Mouse (Mus musculus) kidney, adult 18-20 months (tissue): ENCODE results near the gene Fads6.

Source experiments
- DNase-seq: peaks from one replicate; pipeline ENCODE4 v3.0.0; 2021

Gene Fads6

DNA sequence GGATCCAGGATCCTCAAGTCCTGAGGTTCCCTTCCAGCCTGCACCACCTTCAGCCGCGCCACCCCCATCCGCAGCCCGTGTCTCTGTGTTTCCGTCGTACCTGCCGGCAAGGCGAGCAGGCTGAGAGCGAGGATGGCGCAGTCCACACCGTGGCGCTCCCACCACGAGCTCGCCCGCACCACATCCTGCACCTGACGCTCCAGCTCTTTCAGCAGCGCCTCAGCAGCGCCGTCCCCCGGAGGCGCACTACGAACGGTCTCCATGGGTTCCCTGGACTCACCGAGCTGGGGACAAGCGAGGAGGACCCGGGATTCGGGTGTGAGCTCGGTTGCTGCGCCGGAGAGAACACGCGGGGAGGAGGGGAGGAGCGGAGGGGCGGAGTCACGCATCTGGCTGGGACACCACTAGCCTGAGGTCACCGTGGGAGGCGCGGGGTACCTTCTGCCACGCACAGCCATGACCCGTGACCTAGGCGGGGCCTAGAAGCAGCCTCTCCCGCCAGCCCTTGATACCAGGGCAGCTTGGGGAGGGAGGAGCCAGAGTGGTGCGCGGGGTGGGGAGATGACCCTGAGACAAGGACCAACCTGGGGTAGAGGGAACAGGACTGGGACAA lies at the start of gene Fads6:
Gene Fads6, minus strand, starts transcription at position 450 of the 613 bp plus-strand sequence.
- peak; percentile 76 for DNase-seq

DNA sequence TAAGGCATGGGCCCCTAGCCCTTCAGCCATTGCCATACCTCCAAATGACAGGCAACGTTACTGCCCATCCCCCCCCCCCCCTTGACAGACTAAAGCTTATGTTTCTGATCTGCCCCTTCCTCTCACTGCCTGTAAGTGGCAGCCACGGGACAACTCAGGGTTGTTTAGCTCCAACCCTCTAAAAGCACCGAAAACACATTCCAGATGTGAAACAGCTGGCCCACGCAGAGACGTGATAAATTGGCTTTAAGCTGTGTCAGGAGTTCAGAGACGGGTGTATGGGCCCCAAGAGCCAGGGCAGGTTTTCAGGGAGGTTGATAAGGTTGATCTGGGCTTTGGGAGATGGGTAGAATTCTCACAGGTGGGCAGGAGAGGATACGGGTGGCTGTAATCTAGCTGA lies 48.1 kb upstream of the Fads6 start:
- no peak for DNase-seq

DNA sequence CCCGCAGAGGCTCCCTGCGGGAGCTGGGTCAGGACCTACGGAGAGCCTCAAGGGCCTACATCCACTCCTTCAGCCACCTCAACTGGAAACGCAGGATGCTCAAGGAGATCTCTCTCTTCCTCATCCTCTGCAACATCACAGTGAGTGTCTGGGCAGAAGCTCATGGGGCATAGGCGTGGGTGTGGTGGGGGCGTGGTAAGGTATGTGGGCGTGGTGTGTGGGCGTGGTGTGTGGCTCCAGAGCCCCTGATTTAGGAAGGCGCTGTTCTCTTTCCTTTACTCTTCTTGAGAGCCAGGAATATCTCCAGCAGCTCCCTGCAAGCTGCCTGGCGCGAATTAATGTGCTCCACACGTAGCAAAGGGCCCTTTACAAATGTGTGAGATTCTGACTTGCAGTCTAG lies 47.5 kb upstream of the Fads6 start:
- DNase-seq, result no peak

DNA sequence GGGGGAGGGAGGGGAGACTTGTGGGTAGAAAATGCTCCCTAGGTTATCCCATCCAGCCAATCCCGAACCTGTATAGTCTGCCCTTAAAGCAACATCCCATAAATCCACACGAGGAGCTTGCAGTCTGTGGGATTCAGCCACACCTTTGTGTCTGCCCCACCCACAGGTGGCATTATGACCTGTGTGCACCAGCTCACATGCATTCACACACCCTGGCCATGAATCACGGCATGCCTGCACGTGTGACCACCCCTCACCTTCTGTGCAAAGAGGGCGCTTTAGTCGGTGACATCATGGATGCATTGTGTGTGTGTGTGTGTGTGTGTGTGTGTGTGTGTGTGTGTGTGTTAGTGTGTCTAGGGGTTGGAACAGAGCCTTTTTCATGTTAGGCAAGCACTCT lies 44.4 kb upstream of the Fads6 start:
- no peak for DNase-seq

DNA sequence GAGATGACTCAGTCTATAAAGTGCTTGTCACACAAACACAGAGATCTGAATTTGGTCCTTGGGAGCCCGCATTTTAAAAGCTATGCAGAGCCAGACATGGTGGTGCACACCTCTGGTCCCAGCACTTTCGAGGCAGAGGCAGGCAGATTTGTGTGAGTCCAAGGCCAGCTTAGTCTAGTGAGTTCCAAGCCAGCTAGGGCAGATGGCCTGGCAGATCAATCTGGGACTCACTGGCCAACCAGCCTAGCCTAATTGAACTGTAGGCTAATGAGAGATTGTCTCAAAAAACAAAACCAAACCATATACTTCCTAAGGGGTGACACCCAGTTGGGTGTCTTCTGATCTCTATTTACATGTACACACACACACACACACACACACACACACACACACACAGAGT lies 43.8 kb upstream of the Fads6 start:
- DNase-seq, result no peak

DNA sequence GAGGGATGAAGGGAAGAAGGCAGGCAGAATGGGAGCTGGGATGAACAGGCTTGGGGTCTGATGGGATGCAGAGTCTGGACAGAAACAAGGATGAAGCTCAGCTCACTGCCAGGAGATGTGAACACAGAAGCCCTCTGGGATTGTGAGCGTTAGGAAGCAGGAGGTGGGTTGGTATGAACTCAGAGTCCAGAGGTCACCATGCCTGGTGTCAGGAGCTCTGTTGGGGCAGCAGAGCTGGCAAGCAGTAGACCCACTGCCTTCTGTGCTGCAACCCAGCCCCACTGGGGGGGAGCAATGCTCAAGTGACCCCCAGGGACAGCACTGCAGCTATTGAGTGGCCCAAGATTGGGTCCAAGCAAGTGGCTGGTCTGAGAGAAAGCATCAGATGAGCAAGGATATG lies 40.4 kb upstream of the Fads6 start:
- DNase-seq, result no peak

DNA sequence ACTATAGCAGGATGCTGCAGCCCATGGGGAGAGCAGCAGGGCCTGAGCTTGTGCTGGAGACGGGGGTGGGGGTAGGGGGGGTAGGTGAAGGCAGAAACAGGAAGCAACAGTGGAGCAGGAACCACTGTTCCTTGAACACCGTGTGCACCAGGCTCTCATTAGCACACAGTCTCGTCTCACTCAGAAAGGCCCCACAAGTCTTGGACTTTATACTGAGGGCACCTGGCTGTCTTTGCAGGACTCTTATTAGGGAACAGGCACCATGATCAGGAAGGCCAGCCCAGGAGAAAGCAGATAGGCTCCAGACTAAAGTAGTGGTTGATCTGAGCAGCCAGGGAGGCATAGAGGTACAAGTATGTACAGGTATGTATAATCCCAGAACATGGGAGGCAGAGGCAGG lies 39.9 kb upstream of the Fads6 start:
- no peak for DNase-seq

DNA sequence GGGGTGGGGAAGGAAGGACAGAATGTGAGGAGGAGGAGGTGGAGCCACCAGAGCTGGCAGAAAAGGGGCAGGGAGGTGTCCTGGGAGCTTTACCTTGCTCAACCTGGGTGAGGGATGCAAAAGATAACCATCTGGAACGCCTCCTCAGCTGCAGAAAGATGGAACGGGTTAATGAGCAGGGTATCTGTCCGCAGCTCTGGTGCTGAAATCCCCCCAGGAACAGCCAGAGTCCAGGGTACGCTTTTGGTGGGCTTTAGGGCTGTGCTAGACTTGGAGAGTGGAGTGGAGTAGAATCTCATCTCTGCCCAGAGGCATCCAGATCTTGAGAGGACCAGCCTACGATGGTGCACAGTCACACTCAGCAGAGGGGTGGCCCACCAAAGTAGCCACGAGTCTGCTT lies 38.7 kb upstream of the Fads6 start:
- DNase-seq, result no peak

DNA sequence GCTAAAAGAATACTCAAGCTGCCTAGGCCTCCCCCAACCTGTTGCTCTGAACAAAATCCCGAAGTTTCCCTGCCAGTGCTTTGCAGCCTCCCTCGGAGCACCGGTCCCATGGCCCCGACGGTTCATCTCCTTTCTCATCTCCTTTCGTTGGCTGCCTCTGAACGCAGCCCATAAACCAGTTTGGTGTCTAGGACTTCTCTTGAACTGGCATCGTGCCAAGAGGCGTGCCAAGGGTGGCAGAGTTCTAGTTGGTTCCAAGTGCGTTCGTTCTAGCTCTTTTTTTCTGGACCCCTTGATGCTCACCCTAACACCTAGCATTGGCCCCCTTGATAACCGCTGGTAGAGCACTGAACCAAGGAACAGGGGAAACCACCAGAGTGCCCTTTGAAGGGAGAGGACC lies 37.8 kb upstream of the Fads6 start:
- peak; percentile 42 for DNase-seq

DNA sequence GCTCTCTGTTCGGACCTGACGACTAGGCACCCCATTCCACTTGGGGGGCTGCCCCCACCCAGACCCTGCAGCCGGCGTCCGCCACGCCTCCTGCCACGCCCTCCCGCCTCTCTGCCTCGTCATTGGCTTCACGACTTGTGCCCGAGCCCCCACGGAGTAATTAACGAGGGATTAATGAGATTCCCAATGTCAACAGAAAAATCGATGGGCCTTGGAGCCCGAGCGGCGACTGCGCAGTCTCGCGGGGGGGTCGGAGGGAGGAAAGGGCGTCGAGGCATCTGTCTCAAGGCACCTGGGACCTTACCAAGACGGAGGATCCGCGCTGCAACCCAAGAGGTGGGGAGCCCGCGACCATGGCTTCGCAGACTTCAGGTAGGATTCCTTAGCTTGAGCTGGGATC lies 37.1 kb upstream of the Fads6 start, which contains the start of gene Otop3:
Gene Otop3, plus strand, starts transcription at position 201 of the 400 bp plus-strand sequence.
- DNase-seq, result no peak

DNA sequence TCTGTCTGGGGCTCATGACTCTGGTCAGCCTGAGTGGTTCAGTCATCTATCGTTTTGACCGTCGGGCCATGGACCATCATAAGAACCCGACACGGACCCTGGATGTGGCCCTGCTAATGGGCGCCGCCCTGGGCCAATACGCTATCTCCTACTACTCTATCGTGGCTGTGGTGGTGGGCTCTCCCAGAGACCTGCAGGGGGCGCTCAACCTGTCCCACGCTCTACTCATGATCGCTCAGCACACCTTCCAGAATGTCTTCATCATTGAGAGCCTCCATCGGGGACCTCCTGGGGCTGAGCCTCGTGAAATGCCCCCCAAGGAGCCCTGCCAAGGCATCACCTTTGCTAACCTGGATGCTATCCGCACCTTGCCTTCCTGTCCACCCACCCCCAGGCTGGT lies 31.9 kb upstream of the Fads6 start:
- DNase-seq, result no peak

DNA sequence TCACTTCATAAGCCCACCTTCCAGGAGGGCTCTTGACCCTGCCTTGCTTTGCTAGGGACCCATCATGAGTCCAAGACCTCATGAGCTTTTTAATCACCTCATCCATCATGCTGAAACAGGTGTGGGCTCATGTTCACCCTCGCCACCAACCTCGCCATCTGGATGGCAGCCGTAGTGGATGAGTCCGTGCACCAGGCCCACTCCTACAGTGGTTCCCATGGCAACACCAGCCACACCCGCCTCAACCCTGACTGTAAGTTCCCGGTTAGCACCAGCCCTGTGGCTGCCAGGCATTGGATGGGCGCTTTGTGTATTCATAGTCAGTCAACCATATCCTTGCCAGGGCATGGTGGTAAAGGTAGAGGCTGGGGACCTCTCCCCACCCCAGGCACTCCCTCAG lies 29.3 kb upstream of the Fads6 start:
- DNase-seq, result no peak

DNA sequence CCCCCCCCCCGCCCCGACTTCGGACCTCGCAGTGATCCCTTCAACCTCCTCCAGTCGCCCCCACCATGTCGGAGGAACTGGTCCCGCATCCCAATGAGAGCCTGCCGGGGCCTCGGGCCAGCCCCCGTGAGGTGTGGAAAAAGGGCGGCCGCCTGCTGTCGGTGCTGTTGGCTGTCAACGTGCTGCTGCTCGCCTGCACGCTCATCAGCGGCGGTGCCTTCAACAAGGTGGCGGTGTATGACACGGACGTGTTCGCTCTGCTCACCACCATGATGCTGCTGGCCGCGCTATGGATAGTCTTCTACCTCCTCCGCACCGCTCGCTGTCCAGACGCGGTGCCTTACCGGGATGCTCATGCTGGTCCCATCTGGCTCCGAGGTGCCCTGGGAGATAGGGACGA lies 25.9 kb upstream of the Fads6 start:
- DNase-seq, result no peak

DNA sequence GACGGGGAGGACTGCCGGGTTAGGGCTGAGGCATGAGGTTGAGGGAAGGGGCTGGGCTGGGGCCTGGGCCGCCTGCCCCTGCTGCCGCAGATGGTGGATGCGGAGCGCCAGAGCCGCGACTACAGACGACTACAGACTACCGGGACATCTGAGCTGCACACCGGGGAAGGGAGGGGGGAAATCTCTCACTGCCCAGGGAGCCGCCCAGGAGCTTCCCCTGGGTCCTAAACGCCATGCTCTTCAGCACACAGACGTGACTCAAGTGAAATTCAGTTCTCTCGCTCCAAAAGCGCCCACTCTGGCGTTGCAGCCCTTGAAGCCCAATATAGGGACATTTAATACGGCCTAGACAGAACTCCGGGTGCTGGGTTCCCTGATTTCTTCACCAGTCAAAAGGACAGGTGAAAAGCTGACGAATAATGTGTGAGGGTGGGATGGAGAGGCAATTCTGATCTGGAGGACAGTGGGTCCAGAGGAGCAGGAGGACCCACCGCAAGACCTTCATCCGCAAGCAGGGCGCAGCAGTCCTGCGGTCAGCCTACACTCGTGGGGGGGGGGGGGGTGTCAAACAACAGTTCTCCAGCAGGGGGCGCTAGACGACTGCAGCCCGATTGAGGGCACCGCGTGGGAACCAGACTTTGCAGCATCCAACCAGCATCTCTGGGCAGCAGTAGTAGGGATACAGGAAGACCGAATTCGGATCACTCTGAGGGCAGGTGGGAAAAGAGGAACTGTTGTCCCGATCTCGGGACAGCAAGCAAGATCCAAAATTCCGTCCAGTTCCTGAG lies 24.6 kb upstream of the Fads6 start, which contains the start of gene Ush1g:
Gene Ush1g, minus strand, starts transcription at position 136 of the 788 bp plus-strand sequence.
- DNase-seq, result peak; percentile 53

DNA sequence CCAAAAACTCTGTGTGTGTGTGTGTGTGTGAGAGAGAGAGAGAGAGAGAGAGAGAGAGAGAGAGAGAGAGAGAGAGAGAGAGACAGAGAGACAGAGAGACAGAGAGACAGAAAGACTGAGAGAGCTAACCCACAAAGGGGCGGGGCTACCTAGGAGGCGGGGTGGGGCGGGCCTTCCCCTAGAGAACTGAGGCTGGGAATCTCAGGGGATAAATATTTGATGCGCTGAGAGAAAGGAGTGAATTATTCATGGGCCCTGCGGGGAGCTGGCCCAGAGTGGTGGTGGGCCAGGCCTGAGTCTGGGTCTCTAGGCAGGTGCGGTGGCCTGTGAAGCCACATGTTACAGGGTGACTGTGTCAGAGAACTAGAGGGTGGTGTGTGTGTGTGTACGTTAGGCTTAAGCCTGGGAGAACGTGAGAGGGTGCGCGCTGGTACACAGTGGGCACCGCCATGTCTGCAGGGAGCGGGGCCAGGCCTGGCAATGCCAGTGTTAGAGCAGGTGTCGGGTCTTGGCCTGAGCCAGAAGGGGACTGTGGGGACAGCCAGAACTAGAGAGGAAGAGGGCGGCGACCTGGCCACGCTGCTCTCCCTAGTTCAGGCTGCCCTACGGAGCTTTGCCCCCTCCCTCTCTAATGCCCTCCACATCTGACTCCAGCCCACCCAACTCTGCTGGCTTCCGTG lies 22.4 kb upstream of the Fads6 start:
- no peak for DNase-seq

DNA sequence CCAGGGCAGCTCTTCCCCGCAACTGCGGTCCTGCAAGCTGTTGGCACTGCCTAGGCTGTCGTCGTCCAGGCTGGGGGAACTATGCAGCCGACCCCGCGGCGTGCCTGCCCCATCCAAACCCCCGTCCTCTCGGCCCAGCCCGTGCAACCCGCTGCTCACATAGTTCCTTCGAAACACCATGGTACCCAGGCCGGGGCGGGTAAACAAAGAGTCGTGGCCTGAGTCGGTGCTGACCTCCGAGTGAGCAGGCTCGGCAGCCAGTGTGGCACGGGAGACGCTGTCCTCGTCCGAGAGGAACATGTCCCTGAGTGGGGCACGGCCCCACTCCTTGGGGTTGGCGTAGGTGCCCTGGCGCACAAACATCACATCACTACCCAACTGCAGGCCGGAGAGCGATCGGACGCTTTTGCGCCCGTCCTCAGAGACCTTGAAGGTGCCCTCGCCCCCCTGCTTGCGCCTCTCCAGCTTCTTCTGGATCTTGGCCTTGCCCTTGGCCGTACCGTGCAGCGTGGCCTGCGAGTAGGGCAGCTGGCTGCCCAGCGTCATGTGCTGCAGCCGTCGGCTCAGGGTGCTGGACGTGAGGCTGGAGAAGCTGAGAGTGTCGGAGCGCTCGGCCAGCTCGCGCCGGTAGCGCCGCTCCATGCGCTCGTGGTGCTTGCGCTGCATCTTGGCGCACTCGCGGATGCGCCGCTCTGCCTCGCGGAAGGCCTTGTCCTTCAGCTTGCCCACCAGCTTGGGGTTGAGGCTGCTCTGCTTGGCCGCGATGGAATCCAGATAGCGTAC lies 21.0 kb upstream of the Fads6 start:
- no peak for DNase-seq

DNA sequence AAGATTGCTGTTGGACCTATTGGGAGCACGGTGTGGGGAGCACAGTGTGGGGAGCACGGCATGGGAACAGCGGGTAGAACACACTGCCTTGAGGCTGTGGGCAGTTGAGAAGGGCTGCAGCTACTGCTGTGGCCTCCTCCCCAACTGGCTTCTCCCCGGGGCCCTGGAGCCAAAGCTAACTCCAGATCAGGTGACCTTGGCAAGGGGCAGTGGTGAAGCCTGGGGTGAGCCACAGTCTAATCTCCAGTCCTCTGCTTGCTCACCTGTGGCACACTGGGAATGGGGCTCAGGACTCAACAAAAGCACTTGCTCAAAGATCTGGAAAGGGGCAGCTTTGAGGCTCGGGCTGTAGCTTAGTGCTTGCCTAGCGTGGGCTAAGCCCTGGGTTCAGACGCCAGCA lies 19.7 kb upstream of the Fads6 start:
- DNase-seq, result no peak

DNA sequence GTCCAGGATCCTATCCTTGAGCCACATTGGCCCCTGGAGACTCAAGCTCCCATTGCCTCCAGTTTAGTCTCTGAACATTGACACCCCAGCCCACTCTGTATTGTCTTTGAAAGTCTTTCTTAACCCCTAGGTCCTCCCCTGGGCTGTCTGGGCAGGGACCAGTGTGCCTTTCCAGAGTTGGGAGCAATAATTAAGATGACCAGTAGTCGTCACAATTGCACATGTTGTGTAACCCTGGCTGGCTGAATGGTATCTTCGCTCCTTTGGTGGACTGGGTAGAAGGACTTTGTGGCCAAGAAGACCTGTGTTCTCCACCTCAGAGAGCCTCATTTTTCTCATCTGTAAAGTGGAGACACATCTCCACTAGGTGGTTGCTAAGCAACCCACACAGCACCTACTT lies 16.8 kb upstream of the Fads6 start:
- no peak for DNase-seq

DNA sequence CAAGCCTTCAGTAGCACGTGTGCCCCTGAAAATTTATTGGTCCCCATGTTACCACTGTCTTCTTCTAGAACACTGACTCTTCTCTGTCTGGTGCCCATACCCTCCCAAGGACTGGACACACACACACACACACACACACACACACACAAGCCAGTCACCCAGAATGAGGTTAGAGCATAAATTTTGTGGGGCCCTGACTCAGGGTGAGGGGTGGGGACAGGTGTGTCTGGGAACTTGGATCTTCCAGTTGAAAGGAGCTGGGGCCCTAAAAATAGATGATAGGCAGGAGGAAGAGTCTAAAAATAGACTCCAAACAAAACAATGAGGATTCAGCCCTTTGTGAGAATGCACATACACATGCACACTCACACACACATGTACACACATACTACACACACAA lies 11.3 kb upstream of the Fads6 start:
- no peak for DNase-seq

DNA sequence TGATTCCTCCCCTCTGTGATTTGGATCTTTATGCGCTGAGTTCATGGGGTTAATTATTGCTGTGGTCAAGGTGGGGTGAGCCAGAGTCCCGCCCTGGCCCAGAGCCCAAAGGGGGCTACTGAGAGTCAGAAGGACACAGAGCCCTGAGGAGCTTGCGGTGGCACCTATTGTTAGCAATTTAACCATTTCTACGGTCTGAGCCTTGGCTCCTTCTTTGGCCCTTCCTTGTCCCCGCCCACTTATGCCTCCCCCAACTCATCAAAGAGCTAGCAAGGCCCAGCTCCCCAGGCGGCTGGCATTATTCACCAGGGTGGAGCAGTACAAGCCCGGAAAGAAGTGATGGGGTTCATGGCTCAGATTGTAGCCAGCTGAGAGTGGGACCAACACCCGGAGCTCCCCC lies 9.4 kb upstream of the Fads6 start, which contains the start of gene Otop2:
Gene Otop2, plus strand, starts transcription at position 301 of the 400 bp plus-strand sequence.
- no peak for DNase-seq

DNA sequence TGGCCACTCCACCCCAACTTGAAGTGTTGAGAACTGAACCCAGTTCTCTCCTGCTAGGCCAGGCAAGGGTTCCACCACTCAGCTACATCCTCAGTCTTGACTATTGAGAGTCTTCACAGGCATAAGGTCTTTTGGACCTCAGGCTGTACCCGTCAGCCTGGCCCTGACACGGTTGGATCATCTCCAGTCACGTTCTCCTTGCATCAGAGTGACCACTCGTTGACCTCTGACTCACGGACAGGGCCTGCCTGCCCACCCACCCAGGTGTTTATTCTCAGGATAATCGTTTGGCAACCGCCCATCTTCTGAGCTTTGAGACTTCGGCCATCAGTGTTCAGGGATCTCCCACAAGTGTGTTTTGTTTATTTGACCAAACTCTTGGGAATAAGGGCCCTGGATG lies 5.7 kb upstream of the Fads6 start:
- DNase-seq, result no peak

DNA sequence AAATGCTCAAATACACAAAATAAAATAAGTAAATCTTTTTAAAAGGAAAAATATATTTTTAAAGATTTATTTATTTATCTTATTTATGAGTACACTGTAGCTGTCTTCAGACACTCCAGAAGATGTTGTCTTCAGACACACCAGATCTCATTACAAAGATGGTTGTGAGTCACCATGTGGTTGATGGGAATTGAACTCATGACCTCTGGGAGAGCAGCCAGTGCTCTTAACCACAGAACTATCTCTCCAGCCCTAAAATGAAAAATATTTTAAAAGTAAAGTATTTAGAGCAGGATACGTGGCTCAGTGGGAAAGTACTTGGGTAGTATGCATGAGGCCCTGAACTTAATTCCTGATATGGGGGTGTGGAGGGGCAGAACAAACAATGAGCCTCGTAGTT lies 3.9 kb upstream of the Fads6 start:
- DNase-seq, result no peak

DNA sequence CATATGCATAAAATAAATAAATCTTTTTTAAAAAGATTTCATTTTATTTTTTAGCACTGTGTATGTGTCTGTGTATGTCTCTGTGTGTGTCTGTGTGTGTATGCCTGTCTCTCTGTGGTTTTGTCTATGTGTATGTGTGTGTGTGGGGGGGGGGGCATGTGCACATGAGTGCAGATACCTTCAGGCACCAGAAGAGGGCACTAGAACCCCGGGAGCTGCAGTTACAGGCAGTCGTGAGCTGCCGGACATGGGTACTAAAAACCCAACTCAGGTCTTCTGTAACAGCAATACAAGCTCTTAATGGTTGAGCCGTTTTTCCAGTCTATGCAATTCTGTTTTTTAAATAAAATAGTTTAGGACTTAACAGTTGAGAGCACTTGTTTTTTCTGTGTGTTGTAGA lies 3.3 kb upstream of the Fads6 start:
- no peak for DNase-seq
